Mouse (Mus musculus) embryonic fibroblast, embryonic 13.5 days (primary cell): ENCODE results near the gene Dlx3. TPM values are rescaled to one million over a fixed set of nuclear protein-coding genes. Genes with fewer than 3 reads are reported as not detected.

Experiments used
- H3K27ac ChIP-seq: 2 replicates; pipeline ENCODE4 v1.5.1; 2012; ENCODE audit warnings: low read length, control low read depth, inconsistent platforms; ENCODE audit not compliant: insufficient read depth
- H3K4me1 ChIP-seq: 2 replicates; pipeline ENCODE4 v1.6.1; 2011; ENCODE audit warnings: low read length; ENCODE audit not compliant: control insufficient read depth, insufficient read depth
- H3K4me3 ChIP-seq: 2 replicates; pipeline ENCODE4 v1.5.1; 2011; ENCODE audit warnings: mild to moderate bottlenecking, control low read depth, low read length; ENCODE audit not compliant: insufficient read depth
- CTCF ChIP-seq: IDR thresholded peaks from 2 replicates; pipeline ENCODE4 v1.5.1; 2011; ENCODE audit warnings: mild to moderate bottlenecking, control low read depth, low read length, moderate library complexity, borderline replicate concordance; ENCODE audit not compliant: insufficient read depth
- POLR2A ChIP-seq: IDR thresholded peaks from 2 replicates; pipeline ENCODE4 v1.6.1; 2011; ENCODE audit warnings: low read depth, mild to moderate bottlenecking, control low read depth, low read length, moderate library complexity
- polyA plus RNA-seq: library from polyadenylated mRNA; stranded (reverse); fragments of >200 nt; gene quantifications from 2 replicates; pipeline ENCODE4 v1.2.4, GENCODE M21; 2011; ENCODE audit warnings: low read depth; ENCODE audit not compliant: missing spikeins, insufficient read length

Gene Dlx3
- polyA plus RNA-seq, 1 experiment: 0.19 TPM

DNA sequence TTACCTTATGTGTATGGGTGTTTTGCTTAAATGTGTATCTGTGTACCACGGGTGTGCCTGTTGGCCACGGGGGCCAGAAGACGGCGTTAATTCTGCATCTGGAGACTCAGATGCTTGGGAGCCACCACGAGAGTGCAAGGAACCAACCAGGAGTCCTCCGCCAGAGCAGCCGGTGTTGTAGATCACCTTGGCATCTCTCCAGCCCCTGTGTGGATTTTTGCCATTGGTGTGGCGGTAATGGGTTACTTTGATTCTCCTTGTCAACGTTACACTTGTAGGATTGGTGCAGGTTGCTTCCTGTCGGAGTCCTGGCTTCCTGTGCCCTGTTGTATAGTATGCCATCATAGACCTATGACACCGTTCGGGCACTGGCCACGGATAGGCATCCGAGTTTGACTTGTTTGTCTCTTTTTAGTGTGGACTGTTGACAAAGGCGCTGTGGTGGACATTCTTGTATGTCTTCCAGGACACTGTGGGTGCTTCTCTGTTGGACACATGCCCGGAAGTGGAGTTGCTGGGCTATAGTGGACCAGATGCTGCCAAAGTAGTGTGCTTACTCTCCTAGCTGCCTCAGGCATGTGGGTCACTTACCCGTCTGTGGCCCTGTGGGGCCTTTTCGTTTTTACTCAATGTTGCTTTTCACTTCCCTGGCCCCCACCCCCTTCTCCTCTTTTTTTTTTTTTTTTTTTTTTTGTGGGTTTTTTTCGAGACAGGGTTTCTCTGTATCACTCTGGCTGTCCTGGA lies 17.6 kb upstream of the Dlx3 start:
- H3K4me3 ChIP-seq: no peak overlapping the region

DNA sequence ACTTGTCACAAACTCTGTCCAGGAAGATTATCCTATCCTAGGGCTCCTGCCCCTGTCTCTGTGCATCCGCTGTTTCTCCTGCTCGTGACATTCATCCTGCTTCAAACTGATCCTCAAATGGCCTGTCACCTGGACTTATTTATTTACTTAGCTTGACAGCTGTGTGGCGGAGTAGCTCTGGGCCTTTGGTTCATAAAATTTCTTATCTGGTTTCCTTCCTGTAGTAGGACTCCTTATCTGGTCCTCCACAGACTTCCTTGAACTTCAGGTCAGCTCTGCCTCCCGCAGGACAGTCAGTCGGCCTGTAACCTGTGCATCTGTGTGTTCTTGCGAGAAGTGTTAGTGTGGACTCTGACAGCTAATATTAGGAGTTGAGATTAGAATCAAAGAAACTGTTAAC lies 15.7 kb upstream of the Dlx3 start:
- Histone ChIP-seq H3K4me3 (no peak overlapping the region), H3K4me1 (peaks cover 8% of the 10 kb centered on the region), H3K27ac (no peak overlapping the region)
- TF ChIP-seq POLR2A: no peak
- no peak for TF ChIP-seq CTCF

More for the DNA sequence above, 17.6 kb upstream of the Dlx3 start:
- TF ChIP-seq CTCF: no peak
- no peak for TF ChIP-seq POLR2A
- Histone ChIP-seq H3K4me1 (peaks cover 15% of the 10 kb centered on the region), H3K27ac (no peak overlapping the region)

DNA sequence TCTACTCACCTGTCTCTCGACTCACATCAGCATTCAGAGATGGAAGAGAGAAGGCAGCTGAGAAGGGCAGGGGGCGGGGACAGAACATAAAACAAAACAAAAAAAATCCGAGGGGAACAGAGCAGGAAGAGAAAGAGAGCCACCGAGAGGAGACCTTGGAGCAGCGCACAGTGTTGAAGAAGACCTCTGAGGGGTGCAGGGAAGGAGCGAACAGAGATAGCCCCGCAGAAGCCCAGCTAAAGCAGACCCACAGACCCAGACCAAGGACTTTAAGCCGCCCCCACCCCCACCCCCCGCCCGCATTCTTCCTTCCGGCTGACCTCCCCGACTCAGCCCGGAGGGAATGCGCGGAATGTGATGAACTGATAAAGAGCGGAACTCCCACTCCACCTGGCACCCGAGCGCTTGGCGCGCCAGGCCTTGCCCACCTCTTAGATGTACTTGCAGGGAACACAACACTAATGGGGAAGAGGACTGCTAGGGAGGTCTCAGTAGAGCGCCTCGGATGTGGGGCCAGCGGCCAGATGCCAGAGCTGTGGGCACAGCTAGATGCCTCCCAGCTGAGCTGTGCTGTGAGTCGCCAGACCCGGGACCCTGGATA lies 14.5 kb upstream of the Dlx3 start:
- H3K4me1 ChIP-seq: peaks cover 8% of the 10 kb centered on the region
- H3K27ac ChIP-seq: no peak overlapping the region
- TF ChIP-seq POLR2A: no peak
- TF ChIP-seq CTCF: no peak
- no peak overlapping the region; the same call in 1 of the 2 replicates for H3K4me3 ChIP-seq

DNA sequence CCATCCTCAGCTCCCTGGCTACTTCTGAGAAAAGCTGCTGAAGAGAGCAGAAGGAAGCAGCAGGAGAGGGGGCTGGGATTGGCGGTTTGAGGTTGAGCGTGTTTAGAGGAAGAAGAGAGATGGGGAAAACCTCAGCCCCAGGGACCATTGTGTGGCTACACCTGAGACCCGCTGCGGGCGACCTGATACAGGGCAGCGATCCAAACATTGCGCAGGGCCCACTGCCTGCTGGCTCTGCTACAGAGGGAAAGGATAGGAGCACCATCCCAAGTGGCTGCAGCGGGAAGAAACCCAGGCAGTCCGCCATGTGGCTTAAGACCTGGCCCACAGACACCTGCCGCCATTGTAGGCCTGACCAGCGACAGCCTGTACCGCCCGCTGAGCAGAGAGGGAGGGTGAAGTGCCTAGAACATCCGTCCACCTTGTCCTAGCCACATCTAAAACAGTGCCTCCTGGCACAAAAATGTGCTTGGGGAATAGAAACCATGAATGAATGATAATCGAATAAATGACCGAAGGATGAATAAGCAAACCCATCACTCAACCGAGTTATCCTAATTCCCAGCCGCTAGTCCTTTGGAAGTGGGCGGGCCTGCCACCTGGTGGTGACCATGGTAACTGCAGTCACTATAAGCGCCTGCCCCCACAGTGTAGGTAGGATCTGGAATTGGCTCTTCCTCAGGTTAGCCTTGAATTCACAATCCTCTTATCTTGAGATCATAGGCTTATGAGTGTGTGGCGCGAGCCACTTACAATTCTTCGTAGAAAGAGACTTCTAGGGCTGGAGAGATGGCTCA lies 13.3 kb upstream of the Dlx3 start:
- peaks cover 8% of the 10 kb centered on the region for H3K4me1 ChIP-seq
- no peak overlapping the region for H3K4me3 ChIP-seq
- no peak overlapping the region for H3K27ac ChIP-seq
- TF ChIP-seq POLR2A: no peak
- TF ChIP-seq CTCF: peak; percentile 83; the same call in 1 of the 2 replicates

DNA sequence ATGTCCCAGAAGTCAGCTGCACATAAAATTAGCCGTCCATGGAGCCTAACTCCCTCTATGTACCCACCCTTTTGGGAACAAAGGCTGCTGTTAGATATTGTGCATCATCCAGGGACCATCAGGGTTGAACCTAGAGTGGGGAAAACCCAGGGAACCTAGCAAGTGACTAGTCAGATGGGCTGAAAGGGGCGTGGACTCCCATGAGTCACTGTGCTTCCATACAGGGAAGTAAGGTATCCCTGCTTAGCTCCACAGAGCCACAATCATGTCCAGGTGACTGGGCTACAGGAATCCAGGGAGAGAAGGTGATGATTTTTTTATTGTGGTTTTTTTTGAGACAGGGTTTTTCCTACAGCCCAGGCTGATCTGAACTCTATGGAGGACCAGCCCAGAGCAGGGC lies 10.9 kb upstream of the Dlx3 start:
- TF ChIP-seq POLR2A: no peak
- no peak for TF ChIP-seq CTCF
- Histone ChIP-seq H3K4me3 (no peak overlapping the region), H3K4me1 (peaks cover 6% of the 10 kb centered on the region), H3K27ac (no peak overlapping the region)

DNA sequence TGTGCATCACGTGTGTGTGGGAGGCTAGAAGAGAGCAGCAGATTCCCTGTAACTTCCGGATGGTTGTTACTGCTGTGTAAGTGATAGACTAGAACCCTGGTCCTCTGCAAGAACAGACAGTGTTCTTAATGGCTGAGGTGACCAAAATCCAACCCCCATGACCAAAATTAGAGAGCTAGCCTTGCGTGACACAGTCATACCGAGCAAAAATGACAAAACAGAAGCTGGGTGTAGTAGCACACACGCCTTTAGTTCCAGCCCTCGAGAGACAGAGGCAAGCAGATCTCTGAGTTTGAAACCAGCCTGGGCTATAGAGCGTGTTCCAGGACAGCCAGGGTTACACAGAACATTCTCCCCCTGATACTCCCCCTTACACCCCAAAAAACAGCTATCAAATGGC lies 9.8 kb upstream of the Dlx3 start:
- no peak for TF ChIP-seq CTCF
- TF ChIP-seq POLR2A: no peak
- Histone ChIP-seq H3K27ac (no peak overlapping the region), H3K4me3 (no peak overlapping the region), H3K4me1 (peaks cover 6% of the 10 kb centered on the region)

DNA sequence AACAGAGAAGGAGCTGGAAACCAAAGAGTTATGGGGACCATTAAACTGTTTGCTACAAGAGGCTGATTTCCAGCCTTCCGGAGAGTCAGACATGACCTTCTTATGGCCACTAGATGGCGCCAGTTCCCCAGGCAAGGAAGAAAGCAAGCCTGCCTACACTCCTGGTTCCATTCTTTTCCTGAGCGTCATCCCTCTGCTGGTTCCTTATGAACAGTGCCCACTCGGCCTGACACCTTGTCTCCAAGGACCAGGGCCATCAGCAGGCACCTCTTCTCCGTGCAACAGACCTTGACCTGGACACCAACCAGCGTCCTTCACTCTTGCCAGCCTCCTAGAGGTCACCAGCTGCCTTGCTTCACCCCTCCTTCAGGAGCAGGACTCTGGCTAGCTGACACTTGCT lies 2.9 kb upstream of the Dlx3 start:
- no peaks in the 10 kb centered on the region for H3K4me1 ChIP-seq
- TF ChIP-seq CTCF (peak; percentile 88), POLR2A (no peak)
- no peak overlapping the region for H3K4me3 ChIP-seq
- no peak overlapping the region for H3K27ac ChIP-seq

DNA sequence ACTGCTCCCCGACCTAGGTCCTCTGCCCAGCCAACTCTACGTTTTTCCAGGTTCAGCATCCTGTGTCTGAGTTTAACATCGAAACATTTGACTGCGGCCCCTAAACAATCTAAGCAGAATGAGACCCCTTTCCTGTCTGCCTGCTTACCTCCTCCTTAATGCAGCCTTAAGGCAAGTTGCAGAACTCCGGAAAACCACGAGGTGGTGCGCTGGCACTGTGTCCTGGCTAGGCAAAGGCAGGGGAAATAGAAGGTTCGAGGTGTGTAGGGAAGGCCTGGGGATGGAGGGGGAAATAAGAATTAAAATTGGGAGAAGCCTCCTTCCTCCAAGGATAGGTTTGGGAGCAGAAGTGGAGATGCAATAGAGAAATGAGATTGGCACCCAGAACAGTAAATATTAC lies 1.4 kb upstream of the Dlx3 start:
- H3K4me3 ChIP-seq: no peak overlapping the region
- H3K4me1 ChIP-seq: no peaks in the 10 kb centered on the region
- TF ChIP-seq POLR2A (no peak), CTCF (peak; percentile 96)
- H3K27ac ChIP-seq: no peak overlapping the region

DNA sequence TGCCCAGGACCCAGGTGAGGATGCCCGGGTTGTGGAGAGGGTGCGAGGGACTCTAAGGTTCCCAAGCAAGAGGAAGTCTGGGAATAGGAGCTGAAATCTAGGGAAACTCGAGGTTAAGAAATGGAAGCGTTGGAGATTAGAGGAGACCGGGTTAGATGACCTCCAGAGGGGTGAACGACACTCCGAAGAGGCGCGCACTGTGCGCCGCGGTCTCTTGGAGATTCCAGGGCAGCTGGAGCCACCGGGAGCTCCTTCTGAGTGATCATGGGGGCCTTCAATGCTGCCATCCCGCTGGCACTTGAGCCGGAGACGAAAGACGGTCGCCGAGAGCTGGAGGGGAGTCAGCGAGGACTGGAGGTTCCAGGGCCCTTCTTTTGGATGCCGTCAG lies 708 bp downstream of the Dlx3 start:
- no peaks in the 10 kb centered on the region for H3K4me1 ChIP-seq
- TF ChIP-seq CTCF: no peak
- TF ChIP-seq POLR2A: no peak
- no peak overlapping the region for H3K27ac ChIP-seq
- H3K4me3 ChIP-seq: no peak overlapping the region
